Mouse (Mus musculus) embryonic facial prominence, embryonic 14.5 days (tissue): Measurements from ENCODE around the gene Olfr1128. TPM values are rescaled to one million over a fixed set of nuclear protein-coding genes. Genes with fewer than 3 reads are reported as not detected.
"Not testable (repeated sequence)": the region's sequence is repeated elsewhere in the genome, so short reads cannot be mapped to it uniquely, and the experiment has no call there.

ENCODE experiments used
- ATAC-seq: fragments of 200-750 bp; cut with Nextera tagmentation; 2 replicates; pipeline ENCODE4 v1.8.0; 2017; ENCODE audit warnings: low read depth, moderate number of reproducible peaks, moderate TSS enrichment
- DNase-seq: peaks from one replicate; pipeline ENCODE4 v3.0.0-alpha.2; 2015; ENCODE audit warnings: low spot score
- H3K27ac ChIP-seq: fragments of 300-500 bp; sonication (generic); replicated peaks from 2 replicates; pipeline ENCODE4 v1.5.1; 2014; ENCODE audit warnings: low read depth, mild to moderate bottlenecking, low read length, moderate library complexity
- H3K27me3 ChIP-seq: fragments of 300-500 bp; sonication (generic); replicated peaks from 2 replicates; pipeline ENCODE4 v1.6.1; 2014; ENCODE audit warnings: low read length; ENCODE audit not compliant: control insufficient read depth, insufficient read depth
- H3K36me3 ChIP-seq: fragments of 300-500 bp; sonication (generic); 2 replicates; pipeline ENCODE4 v1.6.1; 2014; ENCODE audit warnings: low read length, mixed read lengths; ENCODE audit not compliant: control insufficient read depth, insufficient read depth
- H3K4me1 ChIP-seq: fragments of 300-500 bp; sonication (generic); 2 replicates; pipeline ENCODE4 v1.6.1; 2014; ENCODE audit warnings: antibody characterized with exemption, low read length; ENCODE audit not compliant: control insufficient read depth, insufficient read depth
- H3K4me2 ChIP-seq: fragments of 300-500 bp; sonication (generic); 2 replicates; pipeline ENCODE4 v1.6.1; 2014; ENCODE audit warnings: low read depth, mild to moderate bottlenecking, low read length, moderate library complexity, mixed read lengths
- H3K4me3 ChIP-seq: fragments of 300-500 bp; sonication (generic); 2 replicates; pipeline ENCODE4 v1.5.1; 2014; ENCODE audit warnings: low read depth, mild to moderate bottlenecking, low read length
- H3K9ac ChIP-seq: fragments of 300-500 bp; sonication (generic); 2 replicates; pipeline ENCODE4 v1.6.1; 2014; ENCODE audit warnings: low read depth, mild to moderate bottlenecking, low read length, moderate library complexity, mixed read lengths
- H3K9me3 ChIP-seq: fragments of 300-500 bp; sonication (generic); 2 replicates; pipeline ENCODE4 v1.6.1; 2016; ENCODE audit warnings: low read length; ENCODE audit not compliant: control insufficient read depth
- WGBS: fragments of 180-500 bp; shearing (Covaris S2); extraction: QIAGEN DNeasy Blood & Tissue Kit; methylation state at CpG from one replicate; pipeline ENCODE4 v1.1.7; 2014; 5-methylcytosine and 5-hydroxymethylcytosine counted together
- polyA plus RNA-seq: library from polyadenylated mRNA; unstranded; fragments of >200 nt; fragmentation: Nextera tagmentation; extraction: Ambion mirVana; gene quantifications from 2 replicates; pipeline ENCODE4 v1.2.1, GENCODE M21; 2014

The Olfr1128 gene
- not detected in 2 replicates for polyA plus RNA-seq

DNA sequence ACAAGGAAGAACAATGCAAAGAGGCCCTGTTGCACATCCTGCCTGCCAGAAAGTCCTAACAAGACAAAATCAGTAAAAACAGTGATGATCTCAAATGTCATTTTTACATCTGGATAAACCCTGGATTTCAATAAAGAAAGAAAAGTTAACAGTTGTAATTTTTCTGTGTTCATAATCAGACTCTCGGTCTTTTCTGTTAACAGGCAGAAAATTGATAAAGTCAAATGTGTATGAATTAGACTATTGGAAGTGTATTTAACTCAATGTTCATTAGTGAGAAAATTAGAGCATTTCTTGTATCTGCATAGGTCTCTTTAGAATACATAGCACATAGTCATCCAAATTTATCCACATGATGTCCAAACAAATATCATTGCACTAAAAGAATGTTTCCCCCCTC, at the start of gene Olfr1128:
TSS of gene Olfr1128 (minus strand) at position 101 of the 400 bp plus-strand sequence.
- Histone ChIP-seq H3K4me1 (no peaks in the 10 kb centered on the region), H3K9me3 (no peaks in the 10 kb centered on the region), H3K9ac (no peak within 1 kb of the TSS), H3K4me3 (no peak within 1 kb of the TSS), H3K36me3 (no peaks in the 10 kb centered on the region), H3K4me2 (no peak within 1 kb of the TSS), H3K27me3 (no peaks in the 10 kb centered on the region), H3K27ac (no peak within 1 kb of the TSS)
- no peak for DNase-seq
- 85% methylated on average over 1 of the region's 1 CpGs for WGBS
- ATAC-seq, result no peak

DNA sequence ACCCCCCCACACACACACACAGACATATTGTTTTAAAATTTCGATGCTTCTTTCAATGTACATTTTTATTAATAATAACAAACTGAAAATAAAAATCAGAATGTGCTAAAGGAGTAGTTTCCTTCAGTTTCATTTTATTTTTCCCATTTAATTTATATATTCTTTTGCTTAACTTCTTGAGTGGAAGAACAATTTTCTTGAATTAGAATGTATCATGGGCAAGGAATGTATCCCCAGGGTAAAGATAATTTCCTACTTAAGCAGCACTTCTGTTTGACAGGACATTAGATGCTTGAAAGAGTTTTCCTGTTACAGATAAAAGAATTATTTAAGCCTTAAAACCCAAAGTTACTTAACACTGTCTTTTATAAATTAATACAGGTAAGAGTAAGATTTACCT, 28.3 kb upstream of the Olfr1128 start, which contains the start of gene Olfr1129:
TSS of gene Olfr1129 (plus strand) at position 301 of the 400 bp plus-strand sequence.
- H3K9me3 ChIP-seq, ATAC-seq: not testable (repeated sequence)
- WGBS, result 75% methylated on average over 1 of the region's 1 CpGs

DNA sequence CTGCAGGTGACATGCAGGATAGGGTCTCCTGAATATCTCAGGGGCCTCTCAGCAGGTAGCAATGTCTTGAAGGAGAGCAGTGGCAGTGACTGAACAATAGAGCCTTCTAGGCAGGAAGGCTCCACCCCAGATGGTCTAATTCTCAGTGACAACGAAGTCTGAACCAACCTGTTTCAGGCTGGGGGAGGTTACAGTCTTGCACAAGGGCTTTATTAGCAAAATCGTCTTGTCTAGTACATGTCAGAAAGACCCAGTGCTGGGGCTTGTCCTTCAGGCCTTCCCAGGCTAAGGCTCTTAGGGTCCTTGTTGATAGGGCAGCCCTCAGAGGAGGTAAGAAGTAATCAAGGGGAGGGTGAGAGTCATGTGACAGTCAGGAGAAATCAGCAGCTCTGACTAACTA, 10.5 kb downstream of the Olfr1128 start:
- no peak overlapping the region for H3K27ac ChIP-seq
- H3K9me3 ChIP-seq, result no peaks in the 10 kb centered on the region
- no peaks in the 10 kb centered on the region for H3K4me1 ChIP-seq
- H3K9ac ChIP-seq, result no peak overlapping the region
- WGBS, result 46% methylated on average over 2 of the region's 2 CpGs
- H3K27me3 ChIP-seq, result no peaks in the 10 kb centered on the region
- no peak for ATAC-seq
- no peaks in the 10 kb centered on the region for H3K36me3 ChIP-seq
- H3K4me3 ChIP-seq, result no peak overlapping the region
- H3K4me2 ChIP-seq, result no peak overlapping the region
- DNase-seq, result no peak

More for the DNA sequence above, 28.3 kb upstream of the Olfr1128 start, which contains the start of gene Olfr1129:
- H3K27ac ChIP-seq, H3K36me3 ChIP-seq, H3K4me3 ChIP-seq, H3K4me1 ChIP-seq, H3K27me3 ChIP-seq, DNase-seq, H3K4me2 ChIP-seq, H3K9ac ChIP-seq: not testable (repeated sequence)

DNA sequence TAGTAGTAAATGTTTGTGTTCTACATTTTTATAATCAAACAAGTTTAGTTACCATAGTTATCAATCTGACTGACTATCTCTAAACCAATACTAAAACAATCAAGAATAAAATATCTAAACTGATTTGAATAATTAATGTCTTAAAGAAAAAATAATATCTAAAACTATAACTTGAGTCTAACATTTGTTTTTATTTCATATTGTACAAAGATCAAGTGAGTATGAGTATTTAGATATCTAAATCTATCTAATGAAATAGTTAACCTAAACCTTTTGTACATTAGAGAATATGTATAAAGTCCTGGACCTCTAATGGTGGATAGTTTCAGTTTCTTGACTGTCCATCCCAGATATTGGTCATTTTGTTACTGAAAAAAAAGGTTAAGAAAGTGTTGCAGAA, 13.8 kb downstream of the Olfr1128 start, which contains the start of gene Olfr153:
TSS of gene Olfr153 (plus strand) at position 301 of the 400 bp plus-strand sequence.
- ATAC-seq (no peak), DNase-seq (no peak)
- H3K4me2 ChIP-seq, result no peak within 1 kb of the TSS
- H3K27me3 ChIP-seq, result no peaks in the 10 kb centered on the region
- no peaks in the 10 kb centered on the region for H3K4me1 ChIP-seq
- H3K9me3 ChIP-seq, result no peaks in the 10 kb centered on the region
- no peak within 1 kb of the TSS for H3K4me3 ChIP-seq
- no peak within 1 kb of the TSS for H3K27ac ChIP-seq
- no peaks in the 10 kb centered on the region for H3K36me3 ChIP-seq
- no peak within 1 kb of the TSS for H3K9ac ChIP-seq

DNA sequence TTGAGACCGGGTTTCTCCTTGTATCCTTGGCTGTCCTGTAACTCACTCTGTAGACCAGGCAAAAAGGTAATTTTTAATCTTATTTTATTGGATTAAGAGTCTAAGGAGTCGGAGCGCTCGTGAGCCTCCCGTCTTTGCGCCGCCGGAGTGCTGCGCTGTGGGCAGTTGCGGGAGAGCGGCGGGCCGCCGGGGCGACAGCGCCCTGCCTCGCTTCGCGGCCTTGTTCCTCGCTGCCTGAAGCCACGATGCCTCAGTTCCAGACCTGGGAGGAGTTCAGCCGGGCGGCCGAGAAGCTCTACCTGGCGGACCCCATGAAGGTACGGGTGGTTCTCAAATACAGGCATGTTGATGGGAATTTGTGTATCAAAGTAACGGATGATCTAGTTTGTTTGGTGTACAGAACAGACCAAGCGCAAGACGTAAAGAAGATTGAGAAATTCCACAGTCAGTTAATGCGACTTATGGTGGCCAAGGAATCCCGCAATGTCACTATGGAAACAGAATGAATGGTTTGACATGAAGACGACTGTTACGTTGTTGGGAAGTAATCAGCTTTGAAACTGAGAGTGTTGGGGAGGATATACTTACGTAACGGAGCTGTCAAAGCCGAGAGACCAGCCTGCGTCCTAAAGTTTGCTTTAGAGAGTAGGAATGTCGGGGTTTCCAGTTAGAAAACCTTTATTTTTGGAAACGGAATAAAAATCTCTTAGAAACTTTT, 19.3 kb downstream of the Olfr1128 start:
- Histone ChIP-seq H3K4me2 (peak overlapping the region; percentile 38), H3K4me3 (peak overlapping the region; percentile 16)
- not testable (repeated sequence) for DNase-seq, ATAC-seq, H3K27ac ChIP-seq, H3K27me3 ChIP-seq, H3K9ac ChIP-seq, H3K9me3 ChIP-seq, H3K4me1 ChIP-seq, H3K36me3 ChIP-seq
- WGBS, result 28% methylated on average over 38 of the region's 39 CpGs

DNA sequence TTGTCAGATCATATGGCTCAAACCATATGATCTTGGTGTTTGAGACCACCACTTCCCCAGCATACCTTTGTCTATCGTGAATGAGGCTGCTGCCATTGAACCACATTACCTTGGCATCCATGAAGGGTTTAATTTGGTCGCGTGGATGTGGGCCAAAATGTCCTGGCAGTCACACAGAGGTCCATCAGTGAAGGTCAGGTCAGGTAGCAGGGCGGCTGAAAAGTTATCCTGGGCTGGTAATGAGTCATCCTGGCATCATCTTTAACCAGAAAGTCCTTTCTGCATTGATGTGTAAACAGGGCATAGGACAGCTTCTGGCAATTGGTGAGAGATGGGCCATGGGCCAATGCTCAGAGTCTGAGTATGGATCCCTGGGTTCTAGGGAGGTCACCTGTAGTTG, 24.7 kb downstream of the Olfr1128 start:
- ATAC-seq, result no peak
- H3K27me3 ChIP-seq, result no peaks in the 10 kb centered on the region
- H3K36me3 ChIP-seq, result no peaks in the 10 kb centered on the region
- H3K4me1 ChIP-seq, result no peaks in the 10 kb centered on the region
- 87% methylated on average over 4 of the region's 4 CpGs for WGBS
- no peaks in the 10 kb centered on the region for H3K9me3 ChIP-seq
- no peak for DNase-seq
- no peak overlapping the region for H3K4me2 ChIP-seq
- H3K9ac ChIP-seq, result no peak overlapping the region
- no peak overlapping the region for H3K4me3 ChIP-seq
- no peak overlapping the region for H3K27ac ChIP-seq

DNA sequence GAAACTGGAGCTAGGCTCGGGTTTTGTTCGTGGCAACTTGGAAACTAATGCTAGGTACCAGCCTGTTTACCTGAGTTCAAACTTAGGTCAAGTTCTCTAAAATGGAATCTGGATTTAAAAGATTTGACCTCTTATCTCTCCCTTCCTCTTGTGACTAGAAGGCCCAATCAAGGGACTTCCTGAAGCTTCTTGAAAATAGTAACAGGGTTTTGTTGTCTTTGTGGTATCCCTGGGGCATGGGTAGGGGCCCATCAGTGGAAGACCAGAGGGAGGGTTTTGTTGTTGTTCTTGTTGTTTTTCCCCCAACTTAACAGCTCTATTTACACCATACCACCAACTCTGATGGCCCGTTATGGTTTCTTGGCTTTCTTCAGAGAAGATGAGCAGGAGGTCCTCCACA, 28.8 kb downstream of the Olfr1128 start:
- no peaks in the 10 kb centered on the region for H3K9me3 ChIP-seq
- DNase-seq (no peak), ATAC-seq (no peak)
- no peak overlapping the region for H3K9ac ChIP-seq
- H3K27ac ChIP-seq, result no peak overlapping the region
- H3K4me3 ChIP-seq, result no peak overlapping the region
- 83% methylated on average over 3 of the region's 3 CpGs for WGBS
- H3K4me1 ChIP-seq, result no peaks in the 10 kb centered on the region
- no peaks in the 10 kb centered on the region for H3K27me3 ChIP-seq
- no peak overlapping the region for H3K4me2 ChIP-seq
- H3K36me3 ChIP-seq, result no peaks in the 10 kb centered on the region

DNA sequence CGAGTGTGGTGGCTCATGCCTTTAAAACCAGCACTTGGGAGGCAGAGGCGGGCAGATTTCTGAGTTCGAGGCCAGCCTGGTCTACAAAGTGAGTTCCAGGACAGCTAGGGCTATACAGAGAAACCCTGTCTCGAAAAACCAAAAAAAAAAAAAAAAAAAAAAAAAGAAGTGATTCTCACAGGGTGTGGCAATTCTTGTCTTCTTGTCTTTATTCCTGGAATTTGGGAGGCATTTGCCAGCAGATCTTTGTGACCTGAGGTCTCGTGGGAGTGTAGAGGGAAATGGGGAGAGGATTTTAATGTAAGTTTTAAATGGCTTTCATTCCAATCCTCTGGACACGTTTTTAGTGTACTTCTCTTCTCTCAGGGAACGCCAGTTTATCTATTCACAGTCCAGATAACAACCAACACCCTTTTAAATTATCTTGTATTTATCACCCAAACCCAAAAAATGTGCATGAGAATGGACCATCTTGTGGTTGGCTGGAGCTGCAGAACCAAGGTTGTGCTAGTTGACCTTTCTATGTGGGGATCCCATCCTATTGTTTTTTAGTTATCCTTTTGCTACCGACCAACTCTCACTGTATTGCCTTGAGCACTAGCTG, 29.8 kb downstream of the Olfr1128 start:
- 82% methylated on average over 7 of the region's 8 CpGs for WGBS
- Histone ChIP-seq H3K4me3 (no peak overlapping the region), H3K4me1 (no peaks in the 10 kb centered on the region), H3K9ac (no peak overlapping the region), H3K27me3 (no peaks in the 10 kb centered on the region), H3K4me2 (no peak overlapping the region), H3K36me3 (no peaks in the 10 kb centered on the region), H3K9me3 (no peaks in the 10 kb centered on the region), H3K27ac (no peak overlapping the region)
- no peak for DNase-seq
- no peak for ATAC-seq

DNA sequence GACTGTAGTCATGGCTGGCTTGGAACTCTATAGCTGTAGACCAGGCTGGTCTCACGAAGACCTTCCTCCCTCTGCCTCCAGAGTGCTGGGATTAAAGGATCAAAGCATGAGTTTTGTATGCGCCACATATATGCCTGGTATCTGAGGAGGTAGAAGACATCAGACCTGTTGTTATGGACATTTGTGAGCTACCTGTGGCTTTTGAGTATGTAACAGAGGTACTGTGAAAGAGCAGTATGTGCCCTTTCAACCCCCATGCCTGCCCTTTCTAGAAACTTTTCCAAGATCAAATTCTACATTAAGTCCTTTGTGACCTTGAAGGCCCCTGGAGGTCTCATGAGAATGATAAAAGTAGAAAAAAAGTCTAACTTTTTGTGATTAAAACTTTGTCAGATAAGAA, 30.3 kb downstream of the Olfr1128 start:
- Histone ChIP-seq H3K4me1 (no peaks in the 10 kb centered on the region), H3K4me2 (no peak overlapping the region), H3K27me3 (no peaks in the 10 kb centered on the region), H3K36me3 (no peaks in the 10 kb centered on the region), H3K9ac (no peak overlapping the region), H3K9me3 (no peaks in the 10 kb centered on the region), H3K4me3 (no peak overlapping the region), H3K27ac (no peak overlapping the region)
- ATAC-seq (no peak), DNase-seq (no peak)
- 85% methylated on average over 2 of the region's 2 CpGs for WGBS
